Mouse (Mus musculus): ENCODE data around the gene Btbd35f19. TPM values are rescaled to one million over a fixed set of nuclear protein-coding genes. Genes with fewer than 3 reads are reported as not detected.
"Not testable (repeated sequence)": the region's sequence is repeated elsewhere in the genome, so short reads cannot be mapped to it uniquely, and the experiment has no call there.

Btbd35f19 gene
- not detected in 2 replicates for total RNA-seq (2014; rRNA removed; ENCODE audit: low replicate concordance)
- not detected in 2 replicates for polyA plus RNA-seq (2015; fragmentation: Nextera tagmentation; extraction: Ambion mirVana)

- H3K27me3 ChIP-seq (ENCODE audit: control insufficient read depth, insufficient read depth, low read length); H3K4me1 ChIP-seq (ENCODE audit: control insufficient read depth, insufficient read depth); H3K36me3 ChIP-seq (replicated peaks; ENCODE audit: control insufficient read depth, insufficient read depth, low read length); H3K27ac ChIP-seq (ENCODE audit: low read depth); H3K9ac ChIP-seq (replicated peaks; ENCODE audit: low read depth, low read length); ATAC-seq (ENCODE audit: insufficient read depth, low read depth); H3K4me2 ChIP-seq (ENCODE audit: low read depth, low read length); H3K9me3 ChIP-seq (replicated peaks; ENCODE audit: control insufficient read depth, low read length); DNase-seq (ENCODE audit: low spot score); H3K4me3 ChIP-seq (ENCODE audit: low read depth, low read length): not testable (repeated sequence)
- WGBS = no CpG with 5 or more reads among the region's 4 CpGs
These were observed at the start of gene Btbd35f19 for GRCm38 (mm10) chrX:31383818-31384217. Gene Btbd35f19 (minus strand): TSS chrX:31383918.

GRCm38 (mm10) chrX:31341924-31342323 is 41.8 kb downstream of the Btbd35f19 start:
- not testable (repeated sequence) for H3K9me3 ChIP-seq (replicated peaks; ENCODE audit: control insufficient read depth, low read length); ATAC-seq (ENCODE audit: insufficient read depth, low read depth); H3K4me1 ChIP-seq (ENCODE audit: control insufficient read depth, insufficient read depth); H3K27me3 ChIP-seq (ENCODE audit: control insufficient read depth, insufficient read depth, low read length); H3K4me2 ChIP-seq (ENCODE audit: low read depth, low read length); DNase-seq (ENCODE audit: low spot score); H3K4me3 ChIP-seq (ENCODE audit: low read depth, low read length); H3K9ac ChIP-seq (replicated peaks; ENCODE audit: low read depth, low read length); H3K36me3 ChIP-seq (replicated peaks; ENCODE audit: control insufficient read depth, insufficient read depth, low read length); H3K27ac ChIP-seq (ENCODE audit: low read depth)
- 53% methylated on average over 1 of the region's 4 CpGs for WGBS

GRCm38 (mm10) chrX:31336154-31336553 is 47.6 kb downstream of the Btbd35f19 start, which contains the start of gene Btbd35f26:
Gene Btbd35f26 (plus strand): TSS chrX:31336454.
- not testable (repeated sequence) for H3K27me3 ChIP-seq (ENCODE audit: control insufficient read depth, insufficient read depth, low read length); H3K4me2 ChIP-seq (ENCODE audit: low read depth, low read length); H3K4me3 ChIP-seq (ENCODE audit: low read depth, low read length); H3K9ac ChIP-seq (replicated peaks; ENCODE audit: low read depth, low read length); ATAC-seq (ENCODE audit: insufficient read depth, low read depth); H3K4me1 ChIP-seq (ENCODE audit: control insufficient read depth, insufficient read depth); H3K27ac ChIP-seq (ENCODE audit: low read depth); H3K9me3 ChIP-seq (replicated peaks; ENCODE audit: control insufficient read depth, low read length); DNase-seq (ENCODE audit: low spot score); H3K36me3 ChIP-seq (replicated peaks; ENCODE audit: control insufficient read depth, insufficient read depth, low read length)
- no CpG with 5 or more reads among the region's 4 CpGs for WGBS

Other genes with a start within 250 kb of the Btbd35f19 start
- gene Spin2f, start 130.0 kb downstream of the Btbd35f19 start, total RNA-seq (2014; rRNA removed; ENCODE audit: low replicate concordance) = not detected in 2 replicates
- gene Spin2f, start 130.0 kb downstream of the Btbd35f19 start, polyA plus RNA-seq (2015; fragmentation: Nextera tagmentation; extraction: Ambion mirVana) = not detected in 2 replicates
- not detected in 2 replicates for gene Btbd35f26, start 47.5 kb downstream of the Btbd35f19 start, total RNA-seq (2014; rRNA removed; ENCODE audit: low replicate concordance)
- gene Btbd35f26, start 47.5 kb downstream of the Btbd35f19 start, polyA plus RNA-seq (2015; fragmentation: Nextera tagmentation; extraction: Ambion mirVana) = not detected in 2 replicates
- gene Gm21883, start 190.4 kb upstream of the Btbd35f19 start, total RNA-seq (2014; rRNA removed; ENCODE audit: low replicate concordance) = not detected in 2 replicates
- not detected in 2 replicates for gene Gm21883, start 190.4 kb upstream of the Btbd35f19 start, polyA plus RNA-seq (2015; fragmentation: Nextera tagmentation; extraction: Ambion mirVana)
- gene Spin2e, start 235.0 kb upstream of the Btbd35f19 start, total RNA-seq (2014; rRNA removed; ENCODE audit: low replicate concordance) = not detected in 2 replicates
- gene Spin2e, start 235.0 kb upstream of the Btbd35f19 start, polyA plus RNA-seq (2015; fragmentation: Nextera tagmentation; extraction: Ambion mirVana) = not detected in 2 replicates